Mouse (Mus musculus): Measurements from ENCODE around the gene Barx1.

DNA sequence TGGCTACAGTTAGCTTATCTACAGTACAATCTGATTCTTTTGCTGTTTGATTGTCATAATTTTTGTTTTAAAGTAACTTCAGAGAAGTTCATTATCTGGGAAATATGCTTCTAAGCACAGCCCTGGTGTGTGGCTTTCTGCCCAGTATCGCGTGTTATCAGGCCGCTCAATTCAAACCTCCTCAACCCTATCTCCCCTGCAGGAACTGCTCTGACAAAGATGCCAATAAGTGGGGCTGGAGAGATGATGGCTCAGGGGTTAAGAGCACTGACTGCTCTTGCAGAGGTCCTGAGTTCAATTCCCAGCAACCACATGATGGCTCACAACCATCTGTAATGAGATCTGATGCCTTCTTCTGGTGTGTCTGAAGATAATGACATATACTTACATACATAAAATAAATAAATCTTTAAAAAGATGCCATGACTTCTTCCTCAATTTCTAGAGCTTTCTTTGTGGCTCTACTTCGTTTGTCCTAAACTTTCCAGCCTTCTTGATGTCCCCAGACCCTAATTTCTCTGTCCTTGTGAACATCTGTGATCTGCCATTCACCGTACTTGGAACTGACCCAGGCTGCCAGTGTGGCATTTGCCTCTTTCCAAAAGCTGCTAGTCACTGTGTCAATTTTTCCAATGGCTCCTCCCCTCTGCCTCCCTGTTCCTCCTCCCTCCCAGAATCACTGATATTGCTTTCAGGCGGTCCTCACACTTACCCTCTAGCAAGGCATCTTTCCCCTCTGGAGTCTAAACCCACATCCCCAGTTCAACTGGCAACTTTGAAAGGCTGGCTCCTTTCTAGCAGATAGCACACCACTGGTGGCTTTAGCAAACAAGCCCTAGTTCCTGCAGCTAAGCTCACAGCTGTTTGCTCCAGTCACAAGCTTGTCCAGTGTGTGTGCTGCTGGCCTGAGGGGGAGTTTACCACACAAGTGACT is 11.4 kb upstream of the Barx1 start:
- TF ChIP-seq POLR2A (IDR thresholded peaks at IDR 0.05; ENCODE audit: extremely low read depth, insufficient read depth, low read length) (no peak), CTCF (IDR thresholded peaks at IDR 0.05; ENCODE audit: extremely low read depth, insufficient read depth, low read length) (no peak)
